Mouse (Mus musculus) olfactory bulb, adult 2 months (tissue): ENCODE results near the gene Abhd17b. TPM values are rescaled to one million over a fixed set of nuclear protein-coding genes. Genes with fewer than 3 reads are reported as not detected.
"Not testable (repeated sequence)": the region's sequence is repeated elsewhere in the genome, so short reads cannot be mapped to it uniquely, and the experiment has no call there.

ENCODE experiments used
- H3K27ac ChIP-seq: fragments of 200-500 bp; 2 replicates; pipeline ENCODE4 v1.5.1; 2012; ENCODE audit warnings: low read depth, low read length; ENCODE audit not compliant: insufficient read depth
- H3K4me1 ChIP-seq: fragments of 200-500 bp; 2 replicates; pipeline ENCODE4 v1.6.1; 2012; ENCODE audit warnings: low read length; ENCODE audit not compliant: control insufficient read depth, insufficient read depth
- H3K4me3 ChIP-seq: fragments of 200-500 bp; 2 replicates; pipeline ENCODE4 v1.5.1; 2012; ENCODE audit warnings: mild to moderate bottlenecking, low read depth, low read length, moderate library complexity; ENCODE audit not compliant: insufficient read depth
- CTCF ChIP-seq: fragments of 200-500 bp; IDR thresholded peaks from 2 replicates; pipeline ENCODE4 v1.5.1; 2012; ENCODE audit warnings: low read depth, mild to moderate bottlenecking, low read length, moderate library complexity; ENCODE audit not compliant: insufficient read depth
- POLR2A ChIP-seq: fragments of 200-500 bp; IDR thresholded peaks from 2 replicates; pipeline ENCODE4 v1.6.1; 2012; ENCODE audit warnings: mild to moderate bottlenecking, low read depth, low read length, moderate library complexity; ENCODE audit not compliant: insufficient read depth
- WGBS: fragments of 180-500 bp; shearing (Covaris S2); methylation state at CpG from one replicate; pipeline ENCODE4 v1.1.7; 2018; 5-methylcytosine and 5-hydroxymethylcytosine counted together
- polyA plus RNA-seq: library from polyadenylated mRNA; stranded (reverse); fragments of >200 nt; gene quantifications from 2 replicates; pipeline ENCODE4 v1.2.4, GENCODE M21; 2012; ENCODE audit warnings: low replicate concordance; ENCODE audit not compliant: missing spikeins, insufficient read depth, insufficient read length

Abhd17b gene
- polyA plus RNA-seq, 1 experiment, result not detected

DNA sequence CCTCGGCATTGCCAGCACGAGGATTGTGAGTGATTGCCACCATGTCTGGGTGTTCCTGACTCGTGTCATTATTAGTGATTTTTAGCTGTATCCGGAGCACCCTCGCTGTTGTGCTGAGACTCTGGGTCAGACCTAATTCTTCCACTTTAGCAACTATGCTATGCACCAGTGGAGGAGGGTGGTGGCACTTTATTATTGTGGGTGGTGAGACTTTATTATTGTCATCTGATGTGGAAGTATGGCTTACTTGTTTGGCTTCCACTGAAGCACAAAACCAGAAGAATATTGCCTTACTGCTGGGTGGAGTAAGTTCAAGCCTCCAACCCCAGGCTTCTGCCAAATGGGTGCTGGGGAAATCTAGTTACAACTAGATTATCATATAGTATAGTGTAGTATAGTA is 68.0 kb downstream of the Abhd17b start:
- peaks cover 3% of the 10 kb centered on the region for H3K4me1 ChIP-seq
- no peak overlapping the region for H3K4me3 ChIP-seq
- H3K27ac ChIP-seq, result no peak overlapping the region
- 91% methylated on average over 5 of the region's 5 CpGs for WGBS
- no peak for TF ChIP-seq POLR2A
- TF ChIP-seq CTCF, result no peak

DNA sequence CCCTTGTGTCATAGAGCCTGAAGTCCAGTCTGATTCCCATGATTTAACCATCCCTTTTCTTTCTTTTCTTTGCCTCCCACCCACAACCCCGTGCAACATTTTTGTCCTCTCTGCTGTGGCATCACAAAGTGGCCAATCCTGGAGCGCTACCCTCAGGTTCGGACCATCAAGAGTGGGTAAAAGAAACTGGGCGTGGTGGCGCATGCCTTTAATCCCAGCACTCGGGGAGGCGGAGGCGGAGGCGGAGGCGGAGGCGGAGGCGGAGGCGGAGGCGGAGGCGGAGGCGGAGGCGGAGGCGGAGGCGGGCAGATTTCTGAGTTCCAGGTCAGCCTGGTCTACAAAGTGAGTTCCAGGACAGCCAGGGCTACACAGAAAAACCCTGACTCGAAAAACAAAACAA is 70.3 kb downstream of the Abhd17b start:
- H3K27ac ChIP-seq, H3K4me3 ChIP-seq, H3K4me1 ChIP-seq: not testable (repeated sequence)
- 92% methylated on average over 20 of the region's 20 CpGs for WGBS

DNA sequence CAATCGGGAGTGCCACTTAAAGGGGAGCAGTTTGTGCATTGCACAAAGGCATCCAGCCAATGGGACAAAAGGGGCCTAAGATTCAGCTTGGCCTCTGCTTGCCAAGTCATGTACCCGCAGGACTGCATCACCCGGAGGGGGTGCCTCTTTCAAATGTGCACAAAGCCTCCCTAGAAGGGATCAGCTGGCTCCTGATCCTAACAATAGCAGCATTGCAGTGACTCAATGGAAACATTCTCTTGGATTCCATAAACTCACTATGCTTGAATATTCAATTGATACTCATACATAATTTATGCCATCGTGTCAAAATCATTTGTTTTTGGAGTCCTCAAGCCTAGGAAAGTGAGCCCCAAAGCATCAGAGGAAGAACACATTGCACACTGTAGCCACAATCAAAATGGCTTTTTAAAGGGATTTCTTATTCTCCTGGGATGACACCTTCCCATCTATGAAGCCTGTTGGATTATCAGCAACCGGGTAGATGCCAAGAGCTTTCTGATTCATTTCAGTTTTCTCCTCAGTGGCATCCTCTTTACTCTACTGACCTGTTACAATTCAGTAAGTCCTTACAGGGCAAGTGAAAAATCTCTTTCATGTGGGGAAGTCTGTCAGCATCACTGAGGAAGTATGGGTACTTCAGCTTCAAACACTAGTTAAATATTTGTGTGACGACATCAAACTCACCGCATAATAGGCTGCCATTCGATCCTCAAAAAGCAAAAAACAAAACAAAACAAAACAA is 71.1 kb downstream of the Abhd17b start:
- peaks cover 3% of the 10 kb centered on the region for H3K4me1 ChIP-seq
- H3K27ac ChIP-seq, result no peak overlapping the region; the same call in 1 of the 2 replicates
- 42% methylated on average over 8 of the region's 8 CpGs for WGBS
- no peak overlapping the region for H3K4me3 ChIP-seq
- TF ChIP-seq POLR2A (no peak), CTCF (no peak)

DNA sequence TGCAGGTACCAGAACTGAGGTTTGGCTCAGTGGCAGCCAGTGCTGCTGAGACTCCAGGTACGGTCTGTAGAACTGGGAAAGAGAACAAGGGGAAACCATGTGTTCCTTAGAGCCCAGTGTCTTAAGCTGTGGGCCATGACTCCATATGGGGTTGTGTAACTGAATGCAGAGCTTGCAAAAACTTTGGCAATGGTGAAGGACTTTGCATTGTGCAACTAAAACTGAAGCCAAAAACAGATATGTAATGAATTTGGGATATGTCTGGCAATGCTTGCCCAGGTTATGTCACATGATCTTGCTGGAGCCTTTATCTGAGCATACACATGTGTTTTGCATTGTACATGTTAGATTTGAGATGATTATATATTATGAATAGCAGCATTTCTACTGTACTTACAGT is 72.2 kb downstream of the Abhd17b start:
- Histone ChIP-seq H3K4me3 (no peak overlapping the region), H3K27ac (no peak overlapping the region), H3K4me1 (peaks cover 3% of the 10 kb centered on the region)
- 96% methylated on average over 1 of the region's 1 CpGs for WGBS
- TF ChIP-seq POLR2A (no peak), CTCF (no peak)

DNA sequence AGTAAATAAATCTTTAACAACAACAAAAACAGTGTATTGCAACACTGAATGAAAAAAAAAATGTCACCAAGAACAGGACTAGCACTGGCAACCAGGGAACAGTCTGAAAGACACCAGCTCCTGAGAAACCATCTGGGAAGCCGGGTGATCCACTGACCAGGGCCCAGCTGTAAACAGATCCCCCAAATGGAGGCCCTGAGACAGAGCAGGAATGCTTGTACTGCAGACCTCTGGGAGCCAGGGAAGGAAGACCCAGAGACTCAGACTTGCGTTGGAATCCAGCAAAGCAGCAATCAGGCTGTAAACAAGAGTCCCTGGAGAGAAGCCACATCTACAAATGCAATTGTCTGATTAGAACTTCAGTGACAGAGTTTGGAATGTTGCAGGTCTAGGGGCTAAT is 74.1 kb downstream of the Abhd17b start:
- TF ChIP-seq CTCF (no peak), POLR2A (no peak)
- Histone ChIP-seq H3K27ac (no peak overlapping the region), H3K4me1 (peaks cover 3% of the 10 kb centered on the region), H3K4me3 (no peak overlapping the region)
- WGBS, result 60% methylated on average over 2 of the region's 2 CpGs

DNA sequence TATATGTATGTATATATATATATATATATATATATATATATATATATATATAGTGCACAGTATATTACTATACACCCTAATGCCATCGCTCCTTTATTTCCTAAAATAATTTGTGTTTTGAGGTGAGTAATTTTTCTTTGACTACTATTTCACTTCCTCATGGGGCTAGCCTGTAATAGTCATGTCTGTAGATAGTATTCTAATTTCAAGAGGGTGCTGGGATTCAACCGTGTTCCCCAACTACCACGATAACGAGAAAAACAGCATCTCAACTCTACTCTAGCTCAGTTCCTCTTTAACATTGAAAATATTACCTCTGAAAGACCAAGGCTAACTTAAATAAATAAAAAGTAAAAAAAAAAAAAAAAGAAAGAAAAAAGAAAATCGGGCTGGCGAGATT is 75.4 kb downstream of the Abhd17b start:
- whole genome bisulfite sequencing, result 95% methylated on average over 6 of the region's 6 CpGs
- no peak overlapping the region for H3K27ac ChIP-seq

DNA sequence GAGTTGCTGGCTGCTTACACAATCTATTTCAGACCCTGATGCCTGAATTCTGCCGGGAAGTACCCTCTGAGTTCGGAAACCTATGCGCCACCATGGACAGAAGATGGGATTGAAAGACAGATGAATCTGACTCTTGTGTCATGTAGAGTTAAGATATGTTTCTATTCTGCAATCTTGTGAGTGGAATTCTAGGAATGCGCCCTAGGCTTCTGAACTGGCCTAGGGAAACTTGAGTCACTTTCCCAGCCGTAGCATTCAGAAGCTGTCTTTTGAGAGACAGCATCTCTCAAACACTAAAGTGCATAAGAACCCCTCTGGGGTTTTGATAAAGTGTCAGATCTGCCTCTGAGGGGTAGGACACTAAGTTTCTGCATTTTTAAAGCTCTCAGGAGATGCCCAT is 78.9 kb downstream of the Abhd17b start:
- H3K4me1 ChIP-seq, result no peaks in the 10 kb centered on the region
- no peak overlapping the region for H3K4me3 ChIP-seq
- TF ChIP-seq POLR2A, result no peak
- no peak for TF ChIP-seq CTCF
- WGBS, result 94% methylated on average over 5 of the region's 5 CpGs
- H3K27ac ChIP-seq, result no peak overlapping the region

More for the DNA sequence above, 75.4 kb downstream of the Abhd17b start:
- TF ChIP-seq CTCF (no peak), POLR2A (no peak)
- H3K4me1 ChIP-seq, result peaks cover 3% of the 10 kb centered on the region
- H3K4me3 ChIP-seq, result no peak overlapping the region

DNA sequence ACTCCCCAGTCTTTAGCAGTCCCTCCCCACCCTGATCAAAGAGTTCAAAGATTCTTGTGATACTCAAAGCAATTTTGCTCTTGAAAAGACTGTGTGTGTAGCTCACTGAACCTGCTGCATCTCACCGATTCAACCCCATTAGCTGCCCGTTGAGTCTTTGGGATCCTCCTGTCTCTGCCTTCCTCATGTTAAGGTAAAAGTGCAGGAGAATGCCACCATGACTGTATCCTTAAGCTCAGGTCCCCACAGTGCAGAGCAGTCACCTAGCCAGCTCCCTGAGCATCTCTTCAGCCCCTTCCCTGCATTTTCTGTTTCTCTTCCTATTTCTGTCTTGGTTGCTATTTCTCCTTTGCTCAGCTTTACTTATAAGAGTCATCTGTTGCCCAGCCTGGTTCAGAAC is 80.2 kb downstream of the Abhd17b start:
- no peak overlapping the region for H3K27ac ChIP-seq
- no peak overlapping the region for H3K4me3 ChIP-seq
- H3K4me1 ChIP-seq, result no peaks in the 10 kb centered on the region
- 94% methylated on average over 2 of the region's 2 CpGs for WGBS
- TF ChIP-seq POLR2A (no peak), CTCF (no peak)

DNA sequence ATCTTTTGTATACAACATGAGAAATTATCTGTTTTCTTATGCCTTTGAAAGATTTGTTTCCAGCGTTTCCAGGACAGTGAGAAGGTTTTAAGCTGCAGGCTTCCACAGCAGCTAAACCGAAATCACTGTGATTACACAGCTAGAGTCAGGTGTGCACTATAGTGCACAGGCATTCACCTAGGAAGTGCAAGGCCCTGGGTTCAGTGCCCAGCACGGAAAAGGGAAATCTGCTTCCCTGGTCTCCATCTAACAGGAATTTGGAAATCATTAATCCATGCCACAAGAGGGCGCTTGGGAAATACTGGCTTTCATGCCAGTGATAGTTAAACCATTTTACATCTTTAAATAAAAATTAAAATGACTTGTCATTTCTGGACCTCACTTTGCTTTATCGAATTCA is 81.1 kb downstream of the Abhd17b start:
- Histone ChIP-seq H3K27ac (no peak overlapping the region), H3K4me3 (no peak overlapping the region), H3K4me1 (no peaks in the 10 kb centered on the region)
- WGBS, result 38% methylated on average over 5 of the region's 5 CpGs
- no peak for TF ChIP-seq CTCF
- no peak for TF ChIP-seq POLR2A

Other genes with a start within 250 kb of the Abhd17b start
- gene Gda, start 179.7 kb upstream of the Abhd17b start, polyA plus RNA-seq, result 178 TPM in 1 of 2 replicates, not detected in the other
- gene 1110059E24Rik, start 209 bp upstream of the Abhd17b start, polyA plus RNA-seq, result not detected in 2 replicates
- not detected in 2 replicates for gene Cemip2, start 125.2 kb downstream of the Abhd17b start, polyA plus RNA-seq